Mouse (Mus musculus): ENCODE results near the gene AL732309.1.

DNA sequence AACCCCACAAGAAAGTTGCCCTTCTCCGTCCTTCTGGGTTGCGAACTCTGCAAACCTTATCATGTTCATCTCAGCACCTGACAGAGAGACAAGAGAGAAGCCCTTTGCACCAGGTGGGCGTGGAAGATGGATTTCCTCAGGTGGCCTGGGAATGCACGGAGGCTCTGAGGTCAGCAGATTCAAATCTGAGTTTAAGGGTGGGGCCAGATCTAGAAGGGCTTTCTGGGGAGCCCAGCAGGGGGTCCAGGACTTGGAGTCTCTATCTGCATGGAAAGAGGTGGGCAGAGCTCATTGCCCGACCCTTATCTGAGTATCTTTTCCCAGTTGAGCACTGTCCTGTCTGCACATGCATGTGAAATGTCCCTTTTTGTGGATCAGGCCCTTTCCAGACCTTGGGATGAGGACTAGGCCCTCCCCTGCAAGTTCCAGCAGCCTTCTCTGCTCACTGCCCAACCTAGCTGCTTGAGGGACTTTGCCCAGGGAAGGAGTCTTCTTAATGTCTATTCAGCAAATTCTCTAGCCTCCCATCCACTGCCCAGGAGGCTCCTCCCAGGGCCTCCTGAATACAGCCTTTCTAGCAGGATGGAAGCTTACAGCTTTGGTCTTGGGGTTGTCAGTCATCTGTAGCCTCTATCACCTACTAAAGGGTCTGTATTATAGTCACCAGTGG lies 12.0 kb downstream of the AL732309.1 start:
- no peak for TF ChIP-seq CTCF (IDR thresholded peaks at IDR 0.05; ENCODE audit: low read depth, low read length)
- no peak for TF ChIP-seq POLR2A (IDR thresholded peaks at IDR 0.05; ENCODE audit: borderline replicate concordance, low read depth, low read length)

All from bone marrow macrophage, adult 2 months (primary cell).